Mouse (Mus musculus) large intestine, adult 2 months (tissue): ENCODE results near the gene Samd7. TPM values are rescaled to one million over a fixed set of nuclear protein-coding genes. Genes with fewer than 3 reads are reported as not detected.

ENCODE experiments used
- DNase-seq: peaks from one replicate; pipeline ENCODE4 v3.0.0-alpha.2; 2012; ENCODE audit warnings: low read depth, low spot score
- WGBS: fragments of 180-500 bp; shearing (Covaris S2); methylation state at CpG from one replicate; pipeline ENCODE4 v1.1.7; 2018; 5-methylcytosine and 5-hydroxymethylcytosine counted together
- polyA plus RNA-seq: library from polyadenylated mRNA; depleted of rRNA; stranded (reverse); fragments of >200 nt; gene quantifications from 2 replicates; pipeline ENCODE4 v1.2.3, GENCODE M21; 2012

Samd7 gene
- polyA plus RNA-seq, 1 experiment = not detected

GRCm38 (mm10) chr3:30748316-30748715 lies 2.2 kb downstream of the Samd7 start:
- 75% methylated on average over 9 of the region's 9 CpGs for WGBS

GRCm38 (mm10) chr3:30754696-30755095 lies 8.6 kb downstream of the Samd7 start:
- WGBS = 93% methylated on average over 4 of the region's 4 CpGs

More at GRCm38 (mm10) chr3:30748316-30748715, 2.2 kb downstream of the Samd7 start:
- no peak for DNase-seq

GRCm38 (mm10) chr3:30764877-30765276 lies 18.8 kb downstream of the Samd7 start:
- WGBS = 91% methylated on average over 4 of the region's 4 CpGs
- DNase-seq = no peak

More at GRCm38 (mm10) chr3:30754696-30755095, 8.6 kb downstream of the Samd7 start:
- DNase-seq = no peak

GRCm38 (mm10) chr3:30765311-30766027 lies 19.4 kb downstream of the Samd7 start:
- DNase-seq = no peak

GRCm38 (mm10) chr3:30766177-30766576 lies 20.1 kb downstream of the Samd7 start:
- 46% methylated on average over 7 of the region's 7 CpGs for WGBS
- no peak for DNase-seq

More at GRCm38 (mm10) chr3:30765311-30766027, 19.4 kb downstream of the Samd7 start:
- WGBS = 53% methylated on average over 10 of the region's 10 CpGs

GRCm38 (mm10) chr3:30767271-30767670 lies 21.2 kb downstream of the Samd7 start:
- 85% methylated on average over 6 of the region's 6 CpGs for WGBS
- DNase-seq = no peak

GRCm38 (mm10) chr3:30769755-30770515 lies 23.8 kb downstream of the Samd7 start:
- DNase-seq = no peak
- WGBS = 63% methylated on average over 10 of the region's 10 CpGs

GRCm38 (mm10) chr3:30771560-30771959 lies 25.5 kb downstream of the Samd7 start:
- DNase-seq = no peak
- 78% methylated on average over 1 of the region's 1 CpGs for WGBS

- WGBS = 23% methylated on average over 4 of the region's 4 CpGs
Measured at GRCm38 (mm10) chr3:30772631-30773030, 26.5 kb downstream of the Samd7 start.

GRCm38 (mm10) chr3:30774677-30775076 lies 28.6 kb downstream of the Samd7 start:
- no peak for DNase-seq
- WGBS = 95% methylated on average over 5 of the region's 5 CpGs

More at GRCm38 (mm10) chr3:30772631-30773030, 26.5 kb downstream of the Samd7 start:
- DNase-seq = no peak

- 59% methylated on average over 5 of the region's 5 CpGs for WGBS
- DNase-seq = no peak
Measured at GRCm38 (mm10) chr3:30777984-30778383, 31.9 kb downstream of the Samd7 start.

- 24% methylated on average over 5 of the region's 5 CpGs for WGBS
- no peak for DNase-seq
Measured at GRCm38 (mm10) chr3:30788531-30788930, 42.4 kb downstream of the Samd7 start.

- peak; percentile 55 for DNase-seq
- 1% methylated on average over 62 of the region's 62 CpGs for WGBS
Measured at GRCm38 (mm10) chr3:30792737-30793402, 46.8 kb downstream of the Samd7 start, which contains the start of gene Sec62. Sec62 (plus strand) TSS chr3:30792875.

GRCm38 (mm10) chr3:30793403-30794221 lies 47.5 kb downstream of the Samd7 start:
- 1% methylated on average over 74 of the region's 75 CpGs for WGBS
- no peak for DNase-seq

GRCm38 (mm10) chr3:30802171-30802570 lies 56.1 kb downstream of the Samd7 start:
- WGBS = 75% methylated on average over 3 of the region's 3 CpGs
- DNase-seq = no peak

- WGBS = 38% methylated on average over 3 of the region's 3 CpGs
- no peak for DNase-seq
Measured at GRCm38 (mm10) chr3:30812881-30813280, 66.8 kb downstream of the Samd7 start.
